Mouse (Mus musculus): Measurements from ENCODE around the gene Dnajc5g. TPM values are rescaled to one million over a fixed set of nuclear protein-coding genes. Genes with fewer than 3 reads are reported as not detected.

Dnajc5g gene
- polyA plus RNA-seq, 1 experiment from 2014 or later, result not detected

DNA sequence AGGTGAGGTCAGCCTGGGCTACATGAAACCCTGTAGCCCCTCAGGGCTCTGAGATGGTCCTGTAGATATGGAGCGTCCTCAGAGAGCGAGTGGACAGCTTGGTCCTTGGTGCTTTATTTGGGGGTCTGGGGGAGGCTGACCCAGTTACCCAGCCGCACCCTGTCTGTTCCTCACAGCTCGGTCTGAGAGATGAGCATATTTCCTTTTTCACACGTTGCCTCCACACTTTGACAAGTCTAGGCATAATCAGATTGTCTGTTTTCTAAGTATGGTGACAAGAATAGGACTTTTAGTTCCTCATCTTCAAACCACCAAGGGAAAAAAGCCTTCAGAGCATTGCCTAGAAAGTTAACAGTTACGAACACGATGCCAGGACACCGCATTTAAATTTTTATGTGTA, 15.0 kb downstream of the Dnajc5g start:
- no peak for ATAC-seq (replicated peaks; ENCODE audit: low FRiP score, low read depth)
- Histone ChIP-seq H3K27ac (no peak overlapping the region), H3K4me2 (ENCODE audit: low read length) (no peak overlapping the region), H3K4me1 (replicated peaks; ENCODE audit: insufficient read depth, low read length) (no peaks in the 10 kb centered on the region), H3K9ac (ENCODE audit: low read depth, low read length) (no peak overlapping the region), H3K4me3 (replicated peaks; ENCODE audit: low read depth, low read length) (no peak overlapping the region), H3K27me3 (ENCODE audit: insufficient read depth, low read length) (no peaks in the 10 kb centered on the region), H3K36me3 (ENCODE audit: insufficient read depth, low read length) (no peaks in the 10 kb centered on the region), H3K9me3 (replicated peaks; ENCODE audit: low read length) (no peaks in the 10 kb centered on the region)
- 71% methylated on average over 8 of the region's 8 CpGs for WGBS
- no peak for DNase-seq (ENCODE audit: low spot score)
- no peak for TF ChIP-seq CTCF (IDR thresholded peaks at IDR 0.05; ENCODE audit: low read depth)

DNA sequence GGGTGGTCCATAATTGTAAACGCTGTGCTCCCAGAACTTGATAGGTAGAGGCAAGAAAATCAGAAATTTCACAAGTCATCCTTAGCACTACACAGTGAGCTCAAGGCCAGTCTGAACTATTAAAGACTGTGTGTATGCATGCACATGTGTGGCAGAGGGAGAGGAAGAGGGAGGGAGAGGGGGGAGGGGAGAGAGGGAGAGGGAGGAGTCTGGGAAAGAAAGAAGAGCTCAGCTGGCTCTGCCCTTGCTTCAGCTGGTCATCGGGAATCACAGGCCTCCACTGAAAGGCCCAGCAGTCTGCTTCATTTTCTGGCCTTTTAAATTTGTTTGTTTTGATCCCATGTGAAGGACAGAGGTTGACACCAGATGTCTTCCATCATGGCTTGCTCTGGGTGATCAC, 17.4 kb downstream of the Dnajc5g start:
- no peaks in the 10 kb centered on the region for H3K36me3 ChIP-seq (ENCODE audit: insufficient read depth, low read length)
- ATAC-seq (replicated peaks; ENCODE audit: low FRiP score, low read depth) (no peak), DNase-seq (ENCODE audit: low spot score) (no peak)
- no peaks in the 10 kb centered on the region for H3K4me1 ChIP-seq (replicated peaks; ENCODE audit: insufficient read depth, low read length)
- no peak overlapping the region for H3K4me3 ChIP-seq (replicated peaks; ENCODE audit: low read depth, low read length)
- H3K9me3 ChIP-seq (replicated peaks; ENCODE audit: low read length), result no peaks in the 10 kb centered on the region
- H3K9ac ChIP-seq (ENCODE audit: low read depth, low read length), result no peak overlapping the region
- no peak for TF ChIP-seq CTCF (IDR thresholded peaks at IDR 0.05; ENCODE audit: low read depth)
- H3K27ac ChIP-seq, result no peak overlapping the region
- no peaks in the 10 kb centered on the region for H3K27me3 ChIP-seq (ENCODE audit: insufficient read depth, low read length)
- H3K4me2 ChIP-seq (ENCODE audit: low read length), result no peak overlapping the region
- WGBS, result 39% methylated on average over 2 of the region's 2 CpGs

DNA sequence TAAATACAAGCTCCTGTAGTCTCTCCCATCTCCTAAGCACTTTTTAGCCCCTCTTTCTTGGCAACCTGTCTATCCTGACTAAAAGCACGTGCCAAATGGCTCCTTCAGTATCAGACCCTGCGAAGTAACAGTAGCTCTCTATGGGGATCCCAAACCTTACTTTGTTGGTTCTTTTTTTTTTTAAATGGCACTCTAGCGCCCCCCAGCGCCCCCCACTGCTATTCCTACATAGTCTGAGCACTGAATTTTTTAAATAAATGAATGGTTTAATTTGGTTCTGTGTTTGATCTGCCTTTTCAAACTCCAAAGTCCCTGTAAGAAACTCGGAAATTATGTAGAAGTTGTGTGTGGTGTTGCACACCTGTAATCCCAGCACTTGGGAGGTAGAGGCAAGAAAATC, 20.0 kb downstream of the Dnajc5g start:
- no peaks in the 10 kb centered on the region for H3K27me3 ChIP-seq (ENCODE audit: insufficient read depth, low read length)
- DNase-seq (ENCODE audit: low spot score) (no peak), ATAC-seq (replicated peaks; ENCODE audit: low FRiP score, low read depth) (no peak)
- H3K4me1 ChIP-seq (replicated peaks; ENCODE audit: insufficient read depth, low read length), result no peaks in the 10 kb centered on the region
- 39% methylated on average over 5 of the region's 5 CpGs for WGBS
- no peak overlapping the region for H3K27ac ChIP-seq
- TF ChIP-seq CTCF (IDR thresholded peaks at IDR 0.05; ENCODE audit: low read depth), result no peak
- no peaks in the 10 kb centered on the region for H3K9me3 ChIP-seq (replicated peaks; ENCODE audit: low read length)
- no peak overlapping the region for H3K4me3 ChIP-seq (replicated peaks; ENCODE audit: low read depth, low read length)
- H3K36me3 ChIP-seq (ENCODE audit: insufficient read depth, low read length), result no peaks in the 10 kb centered on the region
- H3K9ac ChIP-seq (ENCODE audit: low read depth, low read length), result no peak overlapping the region
- H3K4me2 ChIP-seq (ENCODE audit: low read length), result no peak overlapping the region

DNA sequence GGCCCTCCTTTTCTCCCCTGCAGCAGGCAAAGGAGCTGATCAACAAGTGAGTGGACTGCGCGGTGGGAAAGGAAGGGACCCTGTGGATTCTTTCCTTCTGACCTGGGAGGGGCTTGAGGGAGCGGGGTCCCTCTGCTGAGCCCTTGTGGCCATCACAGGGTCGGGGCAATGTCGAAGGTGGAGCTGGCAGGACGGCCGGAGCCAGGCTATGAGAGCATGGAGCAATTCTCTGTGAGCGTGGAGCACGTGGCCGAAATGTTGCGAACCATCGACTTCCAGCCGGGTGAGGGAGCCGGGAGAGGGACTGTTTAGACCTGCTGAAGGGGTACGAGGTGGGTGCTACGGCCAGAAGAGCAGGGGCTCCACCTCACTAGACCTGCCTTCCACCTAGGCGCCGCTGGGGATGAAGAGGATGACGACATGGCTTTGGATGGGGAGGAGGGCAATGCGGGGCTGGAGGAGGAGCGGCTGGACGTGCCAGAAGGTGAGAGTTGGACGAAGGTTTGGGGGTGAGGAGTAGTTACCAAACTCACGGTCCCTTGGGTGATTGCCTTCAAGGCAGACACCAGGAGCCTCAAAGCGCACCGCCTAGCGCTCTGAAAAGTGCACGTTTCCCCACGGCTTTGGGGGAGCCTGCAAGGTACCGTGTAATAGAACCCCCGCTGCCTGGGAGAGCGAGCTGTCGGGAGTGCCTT, 30.8 kb downstream of the Dnajc5g start:
- Histone ChIP-seq H3K9me3 (replicated peaks; ENCODE audit: low read length) (no peaks in the 10 kb centered on the region), H3K4me1 (replicated peaks; ENCODE audit: insufficient read depth, low read length) (peaks cover 7% of the 10 kb centered on the region; the same call in 1 of the 2 replicates), H3K27me3 (ENCODE audit: insufficient read depth, low read length) (peaks cover 48% of the 10 kb centered on the region), H3K9ac (ENCODE audit: low read depth, low read length) (no peak overlapping the region), H3K4me2 (ENCODE audit: low read length) (no peak overlapping the region), H3K36me3 (ENCODE audit: insufficient read depth, low read length) (no peaks in the 10 kb centered on the region), H3K4me3 (replicated peaks; ENCODE audit: low read depth, low read length) (peak overlapping the region; percentile 20; the same call in 1 of the 2 replicates), H3K27ac (no peak overlapping the region)
- DNase-seq (ENCODE audit: low spot score), result no peak
- 1% methylated on average over 33 of the region's 33 CpGs for WGBS
- no peak for ATAC-seq (replicated peaks; ENCODE audit: low FRiP score, low read depth)
- no peak for TF ChIP-seq CTCF (IDR thresholded peaks at IDR 0.05; ENCODE audit: low read depth)

DNA sequence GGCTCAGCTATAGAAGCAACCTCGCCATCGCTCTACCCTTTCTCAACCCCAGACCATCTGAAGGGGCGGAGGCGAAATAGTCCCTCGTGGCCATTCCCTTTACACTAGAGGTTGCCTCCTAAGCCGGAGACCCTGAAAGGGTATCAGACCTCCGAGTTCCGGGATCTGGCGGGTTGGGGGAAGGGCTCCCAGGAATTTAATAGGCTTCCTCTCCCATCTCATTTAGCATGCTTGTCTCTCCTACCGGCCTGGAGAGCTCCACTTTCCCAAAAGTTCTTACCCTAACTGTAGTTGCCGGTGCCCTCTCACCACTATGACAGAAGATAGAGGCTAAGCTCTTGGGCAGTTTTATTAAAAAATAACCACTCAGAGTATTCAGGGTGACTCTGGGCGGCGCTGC, 31.6 kb downstream of the Dnajc5g start:
- Histone ChIP-seq H3K4me3 (replicated peaks; ENCODE audit: low read depth, low read length) (peak overlapping the region; percentile 20; the same call in 1 of the 2 replicates), H3K36me3 (ENCODE audit: insufficient read depth, low read length) (no peaks in the 10 kb centered on the region), H3K27ac (no peak overlapping the region), H3K4me1 (replicated peaks; ENCODE audit: insufficient read depth, low read length) (peaks cover 7% of the 10 kb centered on the region; the same call in 1 of the 2 replicates), H3K9me3 (replicated peaks; ENCODE audit: low read length) (no peaks in the 10 kb centered on the region), H3K27me3 (ENCODE audit: insufficient read depth, low read length) (peaks cover 48% of the 10 kb centered on the region), H3K9ac (ENCODE audit: low read depth, low read length) (no peak overlapping the region), H3K4me2 (ENCODE audit: low read length) (peak overlapping the region; percentile 40)
- ATAC-seq (replicated peaks; ENCODE audit: low FRiP score, low read depth), result no peak
- no peak for DNase-seq (ENCODE audit: low spot score)
- TF ChIP-seq CTCF (IDR thresholded peaks at IDR 0.05; ENCODE audit: low read depth), result no peak
- WGBS, result 1% methylated on average over 13 of the region's 13 CpGs

DNA sequence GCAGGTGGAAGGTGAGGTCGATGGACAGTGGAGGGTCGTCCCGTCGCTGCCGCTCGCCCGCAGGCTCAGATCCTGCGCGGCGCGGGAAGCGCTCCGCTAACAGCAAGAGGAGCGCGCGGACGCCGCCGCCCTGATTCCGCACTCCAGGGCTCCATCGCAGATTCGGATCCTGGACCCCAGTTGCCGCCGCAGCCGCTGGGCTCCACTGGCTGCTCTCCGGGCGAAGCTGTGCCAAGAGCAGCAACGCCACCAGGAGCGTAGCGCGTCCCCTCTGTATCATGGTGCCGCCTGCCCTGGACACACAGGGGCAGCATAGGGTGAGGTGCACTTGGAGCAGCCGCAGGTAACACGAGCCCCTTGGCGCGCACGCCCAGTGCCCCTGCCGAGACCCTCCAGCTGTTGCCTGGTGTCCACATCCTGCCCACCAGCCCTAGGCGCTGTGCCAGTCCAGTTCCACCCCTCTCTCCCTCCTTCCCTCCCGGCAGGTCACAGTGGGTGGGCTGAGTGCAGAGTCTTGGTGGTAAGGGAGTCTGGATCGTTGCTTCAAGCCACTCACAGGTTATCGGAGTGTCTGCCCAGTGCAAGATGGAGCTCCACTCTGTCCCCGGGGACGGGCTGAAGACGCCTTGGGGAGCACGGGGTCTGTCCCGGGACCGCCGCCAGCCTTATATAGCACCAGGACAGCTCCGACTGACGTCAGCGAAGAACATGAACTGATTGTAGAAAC, 32.3 kb downstream of the Dnajc5g start, which contains the start of gene Ucn:
Gene Ucn (minus strand): TSS at position 589 of the 727 bp plus-strand sequence.
- no peak; the same call in 1 of the 2 replicates for ATAC-seq (replicated peaks; ENCODE audit: low FRiP score, low read depth)
- under 1% methylated on average over 52 of the region's 52 CpGs for WGBS
- no peak within 1 kb of the TSS for H3K9ac ChIP-seq (ENCODE audit: low read depth, low read length)

More for the DNA sequence above, 32.3 kb downstream of the Dnajc5g start, which contains the start of gene Ucn:
- peaks cover 48% of the 10 kb centered on the region for H3K27me3 ChIP-seq (ENCODE audit: insufficient read depth, low read length)
- peak within 1 kb of the TSS; percentile 40 for H3K4me2 ChIP-seq (ENCODE audit: low read length)
- no peaks in the 10 kb centered on the region for H3K9me3 ChIP-seq (replicated peaks; ENCODE audit: low read length)
- no peak within 1 kb of the TSS for H3K27ac ChIP-seq
- H3K36me3 ChIP-seq (ENCODE audit: insufficient read depth, low read length), result no peaks in the 10 kb centered on the region
- H3K4me3 ChIP-seq (replicated peaks; ENCODE audit: low read depth, low read length), result peak within 1 kb of the TSS; percentile 20
- no peak for TF ChIP-seq CTCF (IDR thresholded peaks at IDR 0.05; ENCODE audit: low read depth)
- peaks cover 7% of the 10 kb centered on the region; the same call in 1 of the 2 replicates for H3K4me1 ChIP-seq (replicated peaks; ENCODE audit: insufficient read depth, low read length)
- DNase-seq (ENCODE audit: low spot score), result peak; percentile 36
